Mouse (Mus musculus) kidney, postnatal 0 days (tissue): ENCODE data around the gene Polr1a. TPM values are rescaled to one million over a fixed set of nuclear protein-coding genes. Genes with fewer than 3 reads are reported as not detected.
"Not testable (repeated sequence)": the region's sequence is repeated elsewhere in the genome, so short reads cannot be mapped to it uniquely, and the experiment has no call there.

Experiments
- ATAC-seq: fragments of 200-750 bp; cut with Nextera tagmentation; replicated peaks from 2 replicates; pipeline ENCODE4 v1.8.0; 2017; ENCODE audit warnings: low read depth, moderate number of reproducible peaks, moderate TSS enrichment, moderate library complexity; ENCODE audit not compliant: low FRiP score
- DNase-seq: peaks from one replicate; pipeline ENCODE4 v3.0.0-alpha.2; 2016; ENCODE audit warnings: low spot score
- H3K27ac ChIP-seq: fragments of 300-500 bp; sonication (generic); 2 replicates; pipeline ENCODE4 v1.5.1; 2014; ENCODE audit warnings: mild to moderate bottlenecking
- H3K27me3 ChIP-seq: fragments of 300-500 bp; sonication (generic); 2 replicates; pipeline ENCODE4 v1.6.1; 2014; ENCODE audit warnings: low read length, mixed read lengths; ENCODE audit not compliant: insufficient read depth
- H3K36me3 ChIP-seq: fragments of 300-500 bp; sonication (generic); 2 replicates; pipeline ENCODE4 v1.6.1; 2014; ENCODE audit warnings: low read length, mixed read lengths; ENCODE audit not compliant: insufficient read depth
- H3K4me1 ChIP-seq: fragments of 300-500 bp; sonication (generic); replicated peaks from 2 replicates; pipeline ENCODE4 v1.6.1; 2014; ENCODE audit warnings: antibody characterized with exemption, low read length, mixed read lengths; ENCODE audit not compliant: insufficient read depth
- H3K4me2 ChIP-seq: fragments of 300-500 bp; sonication (generic); 2 replicates; pipeline ENCODE4 v1.6.1; 2014; ENCODE audit warnings: mild to moderate bottlenecking, low read length, moderate library complexity, mixed read lengths
- H3K4me3 ChIP-seq: fragments of 300-500 bp; sonication (generic); replicated peaks from 2 replicates; pipeline ENCODE4 v1.5.1; 2014; ENCODE audit warnings: low read depth, low read length
- H3K9ac ChIP-seq: fragments of 300-500 bp; sonication (generic); 2 replicates; pipeline ENCODE4 v1.6.1; 2014; ENCODE audit warnings: low read depth, low read length
- H3K9me3 ChIP-seq: fragments of 300-500 bp; sonication (generic); replicated peaks from 2 replicates; pipeline ENCODE4 v1.6.1; 2016; ENCODE audit warnings: low read length, inconsistent platforms, mixed read lengths
- CTCF ChIP-seq: IDR thresholded peaks from 2 replicates; pipeline ENCODE4 v1.5.1; 2016; ENCODE audit warnings: antibody characterized with exemption, low read depth, mild to moderate bottlenecking, moderate library complexity
- WGBS: fragments of 180-500 bp; shearing (Covaris S2); extraction: QIAGEN DNeasy Blood & Tissue Kit; methylation state at CpG from one replicate; pipeline ENCODE4 v1.1.7; 2014; 5-methylcytosine and 5-hydroxymethylcytosine counted together
- polyA plus RNA-seq: library from polyadenylated mRNA; unstranded; fragments of >200 nt; fragmentation: Nextera tagmentation; extraction: Ambion mirVana; gene quantifications from 2 replicates; pipeline ENCODE4 v1.2.1, GENCODE M21; 2015

Gene Polr1a
- polyA plus RNA-seq, 1 experiment from 2014 or later = 17.5 TPM

- Histone ChIP-seq H3K36me3 (peaks cover 17% of the 10 kb centered on the region), H3K27ac (no peak overlapping the region), H3K4me3 (peak overlapping the region; percentile 79), H3K4me1 (no peaks in the 10 kb centered on the region), H3K9ac (peak overlapping the region; percentile 75), H3K4me2 (peak overlapping the region; percentile 76), H3K27me3 (no peaks in the 10 kb centered on the region), H3K9me3 (no peaks in the 10 kb centered on the region)
- DNase-seq (no peak), ATAC-seq (no peak)
- TF ChIP-seq CTCF = no peak
- 3% methylated on average over 4 of the region's 4 CpGs for WGBS
Observed at GRCm38 (mm10) chr6:71907702-71908235, 1.1 kb upstream of the Polr1a start.

GRCm38 (mm10) chr6:71909384-71909783 lies 531 bp downstream of the Polr1a start:
- Histone ChIP-seq H3K4me3 (peak overlapping the region; percentile 79), H3K27me3 (no peaks in the 10 kb centered on the region), H3K9ac (peak overlapping the region; percentile 75), H3K4me1 (no peaks in the 10 kb centered on the region), H3K27ac (no peak overlapping the region), H3K4me2 (peak overlapping the region; percentile 76), H3K9me3 (no peaks in the 10 kb centered on the region), H3K36me3 (0 out of 2 replicates have a peak, but pooled peaks cover 7% of the 10 kb centered on the region)
- DNase-seq (no peak), ATAC-seq (no peak)
- TF ChIP-seq CTCF = no peak
- 21% methylated on average over 10 of the region's 10 CpGs for WGBS

GRCm38 (mm10) chr6:71909840-71910239 lies 987 bp downstream of the Polr1a start:
- DNase-seq = no peak

GRCm38 (mm10) chr6:71911686-71912450 lies 3.0 kb downstream of the Polr1a start:
- Histone ChIP-seq H3K27ac (no peak overlapping the region), H3K4me3 (no peak overlapping the region), H3K9ac (no peak overlapping the region), H3K27me3 (no peaks in the 10 kb centered on the region), H3K9me3 (no peaks in the 10 kb centered on the region), H3K36me3 (peaks cover 19% of the 10 kb centered on the region; the same call in 1 of the 2 replicates), H3K4me1 (no peaks in the 10 kb centered on the region), H3K4me2 (no peak overlapping the region)
- ATAC-seq (no peak), DNase-seq (no peak)
- no peak for TF ChIP-seq CTCF
- WGBS = 74% methylated on average over 5 of the region's 5 CpGs

More at GRCm38 (mm10) chr6:71909840-71910239, 987 bp downstream of the Polr1a start:
- 80% methylated on average over 6 of the region's 6 CpGs for WGBS
- no peak for ATAC-seq
- Histone ChIP-seq H3K27me3 (no peaks in the 10 kb centered on the region), H3K4me1 (no peaks in the 10 kb centered on the region), H3K4me3 (peak overlapping the region; percentile 79; the same call in 1 of the 2 replicates), H3K4me2 (peak overlapping the region; percentile 76), H3K36me3 (peaks cover 9% of the 10 kb centered on the region; the same call in 1 of the 2 replicates), H3K9ac (no peak overlapping the region), H3K9me3 (no peaks in the 10 kb centered on the region), H3K27ac (no peak overlapping the region)
- no peak for TF ChIP-seq CTCF

GRCm38 (mm10) chr6:71920752-71921151 lies 11.9 kb downstream of the Polr1a start:
- H3K4me2 ChIP-seq = no peak overlapping the region
- no peak for TF ChIP-seq CTCF
- H3K9me3 ChIP-seq = no peaks in the 10 kb centered on the region
- H3K27me3 ChIP-seq = no peaks in the 10 kb centered on the region
- no peak overlapping the region for H3K9ac ChIP-seq
- H3K4me1 ChIP-seq = no peaks in the 10 kb centered on the region
- H3K4me3 ChIP-seq = no peak overlapping the region
- H3K27ac ChIP-seq = no peak overlapping the region
- no peak for ATAC-seq
- H3K36me3 ChIP-seq = peaks cover 65% of the 10 kb centered on the region
- DNase-seq = no peak
- 95% methylated on average over 7 of the region's 7 CpGs for WGBS

GRCm38 (mm10) chr6:71925233-71925632 lies 16.4 kb downstream of the Polr1a start:
- not testable (repeated sequence) for H3K4me1 ChIP-seq, H3K9me3 ChIP-seq, H3K4me3 ChIP-seq, H3K27me3 ChIP-seq, ATAC-seq, H3K27ac ChIP-seq, H3K4me2 ChIP-seq, DNase-seq, H3K9ac ChIP-seq
- 86% methylated on average over 5 of the region's 5 CpGs for WGBS
- H3K36me3 ChIP-seq = peaks cover 56% of the 10 kb centered on the region
